In genomic region chr13:97493836-97494235, GRCm38 (mm10) we compare ENCODE assay signal across 24 mouse cellular contexts.
DNase-seq lines count a peak whose midpoint lies in the region; ATAC-seq and TF ChIP-seq lines count a peak whose summit lies in the region.
"Had no signal": no experiment of that assay in that cellular context is flagged by ENCODE, and none has a peak within 500 bp of the region (broad histone marks: within the 10 kb centered on the region; RNA-seq: fewer than 3 reads in every experiment).

No protein-coding gene starts in this region.

- H3K27me3 ChIP-seq in midbrain, embryonic 11.5 days (ENCODE audit: control insufficient read depth, insufficient read depth, low read length) = no peaks in the 10 kb centered on the region; the same call in 1 of the 2 replicates
- no peaks in the 10 kb centered on the region for H3K27me3 ChIP-seq in midbrain, embryonic 14.5 days (ENCODE audit: control insufficient read depth, insufficient read depth, low read length)
- H3K27me3 ChIP-seq: CH12.LX; embryonic facial prominence, embryonic 12.5 days; forebrain, embryonic 13.5 days; forebrain, embryonic 15.5 days; Patski had no signal

- no peak for ATAC-seq in midbrain, embryonic 11.5 days (ENCODE audit: low FRiP score)
- ATAC-seq in midbrain, embryonic 14.5 days (ENCODE audit: low FRiP score, low TSS enrichment) = no peak
- ATAC-seq: activated CD4-positive, CD25-positive, alpha-beta regulatory T cell, adult 4 months; CD4-positive, CD25-positive, alpha-beta regulatory T cell, adult 4 months; forebrain, embryonic 13.5 days; forebrain, embryonic 15.5 days had no signal

- no peaks in the 10 kb centered on the region for H3K9me3 ChIP-seq in midbrain, embryonic 11.5 days (ENCODE audit: control insufficient read depth, low read length)
- no peaks in the 10 kb centered on the region for H3K9me3 ChIP-seq in midbrain, embryonic 14.5 days (ENCODE audit: control insufficient read depth, low read length)
- H3K9me3 ChIP-seq: embryonic facial prominence, embryonic 10.5 days; embryonic facial prominence, embryonic 12.5 days; forebrain, embryonic 13.5 days; forebrain, embryonic 15.5 days; G1E had no signal

- intact Hi-C loops in gastrocnemius, adult 2 months (cut with DNase I) = no loop called here

- DNase-seq in gastrocnemius, adult 2 months = no peak
- no peak for DNase-seq in gastrocnemius, postnatal 25 days
- DNase-seq in midbrain, embryonic 11.5 days (ENCODE audit: low spot score, missing footprints) = peak; percentile 54
- DNase-seq in midbrain, embryonic 14.5 days = no peak
- DNase-seq in R1 (ENCODE audit: low read depth, low spot score) = peak; percentile 55
- no peak for DNase-seq in kidney, postnatal 10 days
- DNase-seq in spleen, adult 18-20 months = no peak
- DNase-seq: adrenal gland, adult 8-10 months; adrenal gland, postnatal 36 days; B cell, adult 2 months; cerebellum, adult 11-12 months; cerebellum, adult 2 months; cerebellum, adult 9-10 months; cerebellum, postnatal 25 days; forebrain, postnatal 0 days had no signal

- WGBS in midbrain, embryonic 11.5 days = 82% methylated on average over 7 of the region's 7 CpGs
- WGBS in midbrain, embryonic 14.5 days = 91% methylated on average over 7 of the region's 7 CpGs

- no peak overlapping the region for H3K4me3 ChIP-seq in gastrocnemius, adult 2 months
- no peak overlapping the region for H3K4me3 ChIP-seq in midbrain, embryonic 11.5 days (ENCODE audit: low read depth, low read length)
- H3K4me3 ChIP-seq in midbrain, embryonic 14.5 days (replicated peaks; ENCODE audit: low read depth, low read length) = no peak overlapping the region
- H3K4me3 ChIP-seq: embryonic facial prominence, embryonic 10.5 days; embryonic facial prominence, embryonic 12.5 days; forebrain, embryonic 13.5 days; forebrain, embryonic 15.5 days had no signal

- no peak overlapping the region for H3K4me2 ChIP-seq in midbrain, embryonic 11.5 days
- no peak overlapping the region for H3K4me2 ChIP-seq in midbrain, embryonic 14.5 days (ENCODE audit: low read length)
- H3K4me2 ChIP-seq: embryonic facial prominence, embryonic 12.5 days; forebrain, embryonic 13.5 days; forebrain, embryonic 15.5 days had no signal

- 0 out of 2 replicates have a peak, but pooled peaks cover 4% of the 10 kb centered on the region for H3K4me1 ChIP-seq in midbrain, embryonic 11.5 days (ENCODE audit: control insufficient read depth, insufficient read depth, low read length)
- H3K4me1 ChIP-seq in midbrain, embryonic 14.5 days (ENCODE audit: control insufficient read depth, insufficient read depth, low read length) = peaks cover 9% of the 10 kb centered on the region

- TF ChIP-seq CTCF in gastrocnemius, adult 2 months (IDR thresholded peaks at IDR 0.05) = no peak

- H3K9ac ChIP-seq in midbrain, embryonic 11.5 days (ENCODE audit: low read length) = no peak overlapping the region
- no peak overlapping the region for H3K9ac ChIP-seq in midbrain, embryonic 14.5 days (replicated peaks; ENCODE audit: low read length)
- H3K9ac ChIP-seq: embryonic facial prominence, embryonic 12.5 days; forebrain, embryonic 13.5 days; forebrain, embryonic 15.5 days; forebrain, postnatal 0 days had no signal

- 0 out of 2 replicates have a peak overlapping the region, but pooled peaks have one; percentile 6 for H3K27ac ChIP-seq in gastrocnemius, adult 2 months
- H3K27ac ChIP-seq in midbrain, embryonic 11.5 days (ENCODE audit: low read depth, low read length) = no peak overlapping the region
- H3K27ac ChIP-seq in midbrain, embryonic 14.5 days (replicated peaks; ENCODE audit: low read depth, low read length) = no peak overlapping the region
- H3K27ac ChIP-seq: embryonic facial prominence, embryonic 10.5 days; embryonic facial prominence, embryonic 12.5 days; forebrain, embryonic 13.5 days; forebrain, embryonic 15.5 days had no signal

- H3K36me3 ChIP-seq in midbrain, embryonic 11.5 days (ENCODE audit: control insufficient read depth, insufficient read depth, low read length) = no peaks in the 10 kb centered on the region
- no peaks in the 10 kb centered on the region for H3K36me3 ChIP-seq in midbrain, embryonic 14.5 days (ENCODE audit: control insufficient read depth, insufficient read depth, low read length)
- H3K36me3 ChIP-seq: embryonic facial prominence, embryonic 10.5 days; embryonic facial prominence, embryonic 12.5 days; forebrain, embryonic 15.5 days; G1E had no signal

Comparison
In these comparisons a context has a peak if more than half of its experiments do, and no peak if none do; other contexts are left out.
1. DNase-seq: peak in midbrain, embryonic 11.5 days (single experiment) and R1 (single experiment); none in gastrocnemius, adult 2 months (single experiment), gastrocnemius, postnatal 25 days (single experiment), midbrain, embryonic 14.5 days (single experiment), kidney, postnatal 10 days (single experiment) and spleen, adult 18-20 months (0 of 2).